Mouse (Mus musculus) C2C12 (cell line): ENCODE results near the gene Itih4. TPM values are rescaled to one million over a fixed set of nuclear protein-coding genes. Genes with fewer than 3 reads are reported as not detected.

ENCODE experiments used
- H3K27me3 ChIP-seq: one replicate; pipeline ENCODE4 v1.6.1; 2011; ENCODE audit not compliant: control insufficient read depth, insufficient read depth, insufficient read length
- H3K36me3 ChIP-seq: one replicate; pipeline ENCODE4 v1.6.1; 2011; ENCODE audit not compliant: control insufficient read depth, insufficient read depth
- H3K4me3 ChIP-seq: one replicate; pipeline ENCODE4 v1.5.1; 2011; ENCODE audit warnings: mild to moderate bottlenecking, control low read depth; ENCODE audit not compliant: poor library complexity, insufficient read depth, severe bottlenecking
- H3K79me2 ChIP-seq: one replicate; pipeline ENCODE4 v1.6.1; 2011; ENCODE audit not compliant: control insufficient read depth, insufficient read depth
- H3K79me3 ChIP-seq: one replicate; pipeline ENCODE4 v1.6.1; 2011; ENCODE audit warnings: low read depth, control low read depth
- H3ac ChIP-seq: one replicate; pipeline ENCODE3; 2011; ENCODE audit warnings: low read depth; ENCODE audit not compliant: control insufficient read depth, insufficient read length
- CEBPB ChIP-seq: IDR thresholded peaks from one replicate; pipeline ENCODE4 v1.6.1; 2011; ENCODE audit warnings: low read depth, mild to moderate bottlenecking, control low read depth, moderate library complexity
- CTCF ChIP-seq: IDR thresholded peaks from one replicate; pipeline ENCODE4 v1.5.1; 2011; ENCODE audit not compliant: control insufficient read depth, insufficient read depth, insufficient read length
- FOSL1 ChIP-seq: IDR thresholded peaks from one replicate; pipeline ENCODE4 v1.8.0; 2011; ENCODE audit warnings: mild to moderate bottlenecking, low read length; ENCODE audit not compliant: poor library complexity, insufficient read depth, severe bottlenecking
- MAX ChIP-seq: IDR thresholded peaks from one replicate; pipeline ENCODE4 v1.6.1; 2011; ENCODE audit warnings: mild to moderate bottlenecking, control low read depth
- MYOD1 ChIP-seq: IDR thresholded peaks from one replicate; pipeline ENCODE4 v1.6.1; 2011; ENCODE audit warnings: low read depth; ENCODE audit not compliant: control insufficient read depth, insufficient read length
- MYOG ChIP-seq: IDR thresholded peaks from one replicate; pipeline ENCODE4 v1.6.1; 2011; ENCODE audit not compliant: control insufficient read depth, insufficient read length; ENCODE audit errors: extremely low read depth
- USF1 ChIP-seq: IDR thresholded peaks from one replicate; pipeline ENCODE4 v1.6.1; 2011; ENCODE audit warnings: low read depth, mild to moderate bottlenecking, control low read depth, moderate library complexity
- polyA plus RNA-seq: library from polyadenylated mRNA; unstranded; fragments of >200 nt; fragmentation: generic; extraction: Trizol; gene quantifications from one replicate; pipeline ENCODE4 v1.2.1, GENCODE M21; 2012; ENCODE audit warnings: missing spikeins

Itih4 gene
- polyA plus RNA-seq, 1 experiment: 0.11 TPM

GRCm38 (mm10) chr14:30856885-30857507 lies 29.3 kb upstream of the Itih4 start:
- Histone ChIP-seq H3K27me3 (no peaks in the 10 kb centered on the region), H3ac (no peak overlapping the region), H3K36me3 (no peaks in the 10 kb centered on the region), H3K79me2 (no peaks in the 10 kb centered on the region), H3K4me3 (no peak overlapping the region), H3K79me3 (no peaks in the 10 kb centered on the region)
- TF ChIP-seq FOSL1 (no peak), CEBPB (no peak)

DNA sequence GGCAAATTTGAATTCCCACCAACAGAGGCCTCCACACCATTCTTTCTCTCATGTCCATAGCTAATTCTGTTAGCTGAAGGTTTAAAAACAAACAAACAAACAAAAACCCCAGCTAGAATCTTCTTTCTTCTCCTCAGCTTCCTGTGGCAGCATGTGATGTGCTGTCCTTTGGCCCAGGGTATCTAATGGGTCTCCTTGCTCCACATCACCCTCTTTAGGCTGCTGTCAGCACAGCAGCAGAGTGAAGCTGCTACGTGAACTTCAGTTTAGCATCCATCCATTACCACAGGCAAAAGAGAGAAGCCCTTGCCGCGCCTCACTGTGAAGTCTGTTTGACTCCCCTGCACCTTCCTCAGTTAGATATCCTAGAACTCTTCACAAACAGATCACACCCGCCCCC lies 28.3 kb upstream of the Itih4 start:
- H3K79me3 ChIP-seq: no peaks in the 10 kb centered on the region
- TF ChIP-seq CTCF (no peak), MYOD1 (no peak), MYOG (no peak), CEBPB (no peak)
- H3K27me3 ChIP-seq: no peaks in the 10 kb centered on the region
- H3K79me2 ChIP-seq: no peaks in the 10 kb centered on the region
- H3ac ChIP-seq: no peak overlapping the region
- H3K36me3 ChIP-seq: no peaks in the 10 kb centered on the region
- no peak overlapping the region for H3K4me3 ChIP-seq

GRCm38 (mm10) chr14:30861421-30862125 lies 24.7 kb upstream of the Itih4 start:
- TF ChIP-seq MYOD1 (no peak), CEBPB (peak; percentile 14)

DNA sequence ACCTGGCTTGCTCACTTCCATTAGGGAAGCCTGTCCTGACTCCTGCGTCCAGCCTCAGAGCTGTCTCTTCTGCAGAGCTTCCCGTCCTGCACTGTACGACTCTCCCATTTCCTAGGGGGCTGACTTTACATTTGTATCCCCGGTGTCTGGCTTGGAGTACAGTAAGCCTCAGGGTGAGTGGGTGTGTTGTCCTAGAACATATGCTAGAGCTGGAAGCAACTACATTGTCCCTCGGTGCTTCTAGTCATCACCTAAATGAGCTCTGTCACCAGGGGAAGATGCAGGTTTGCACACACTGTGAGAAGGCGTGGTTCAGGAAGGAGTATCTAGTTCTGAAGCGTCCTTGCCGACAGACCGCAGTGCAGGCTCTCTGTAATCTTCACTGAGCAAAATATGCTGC lies 23.9 kb upstream of the Itih4 start:
- Histone ChIP-seq H3K79me3 (no peaks in the 10 kb centered on the region), H3K4me3 (no peak overlapping the region), H3K36me3 (peaks cover 21% of the 10 kb centered on the region), H3ac (no peak overlapping the region), H3K27me3 (no peaks in the 10 kb centered on the region), H3K79me2 (no peaks in the 10 kb centered on the region)
- TF ChIP-seq CTCF (no peak), MYOD1 (no peak), FOSL1 (no peak), CEBPB (no peak), MYOG (no peak), MAX (no peak), USF1 (no peak)

More at GRCm38 (mm10) chr14:30861421-30862125, 24.7 kb upstream of the Itih4 start:
- Histone ChIP-seq H3K36me3 (peaks cover 19% of the 10 kb centered on the region), H3K27me3 (no peaks in the 10 kb centered on the region), H3ac (no peak overlapping the region), H3K79me2 (no peaks in the 10 kb centered on the region), H3K4me3 (no peak overlapping the region), H3K79me3 (no peaks in the 10 kb centered on the region)

- H3ac ChIP-seq: no peak overlapping the region
- no peaks in the 10 kb centered on the region for H3K79me2 ChIP-seq
- no peak for TF ChIP-seq USF1
- peak; percentile 9 for TF ChIP-seq CTCF
- H3K27me3 ChIP-seq: no peaks in the 10 kb centered on the region
- H3K79me3 ChIP-seq: no peaks in the 10 kb centered on the region
- H3K36me3 ChIP-seq: peaks cover 21% of the 10 kb centered on the region
- no peak overlapping the region for H3K4me3 ChIP-seq
Observed at GRCm38 (mm10) chr14:30865311-30865710, 21.0 kb upstream of the Itih4 start.

- Histone ChIP-seq H3ac (no peak overlapping the region), H3K36me3 (peaks cover 21% of the 10 kb centered on the region), H3K27me3 (no peaks in the 10 kb centered on the region), H3K4me3 (no peak overlapping the region), H3K79me3 (no peaks in the 10 kb centered on the region), H3K79me2 (no peaks in the 10 kb centered on the region)
- no peak for TF ChIP-seq MYOD1
- peak; percentile 71 for TF ChIP-seq CTCF
Observed at GRCm38 (mm10) chr14:30867042-30867441, 19.2 kb upstream of the Itih4 start.

DNA sequence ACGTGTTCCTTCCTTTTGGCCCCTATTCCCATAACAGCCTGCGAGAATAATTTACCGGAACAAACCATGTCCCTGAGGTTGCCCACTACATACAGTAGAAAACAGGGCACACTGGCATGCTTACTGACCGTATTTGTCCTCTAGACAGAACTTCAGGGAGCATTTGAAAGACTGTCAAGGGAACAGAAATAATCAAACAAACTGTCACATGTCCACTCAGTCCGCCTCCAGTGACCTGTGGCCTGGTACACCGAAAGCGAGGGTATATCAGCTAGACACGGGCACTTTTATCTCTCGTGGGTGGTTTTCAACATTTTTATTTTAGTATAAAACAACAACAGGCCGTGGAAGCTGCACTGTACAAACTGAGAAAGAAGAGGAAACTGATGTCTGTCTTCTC lies 17.4 kb upstream of the Itih4 start:
- Histone ChIP-seq H3K36me3 (peaks cover 21% of the 10 kb centered on the region), H3K27me3 (no peaks in the 10 kb centered on the region), H3ac (no peak overlapping the region), H3K79me2 (no peaks in the 10 kb centered on the region), H3K4me3 (no peak overlapping the region), H3K79me3 (no peaks in the 10 kb centered on the region)
- TF ChIP-seq MYOG (no peak), USF1 (no peak), MAX (no peak), FOSL1 (no peak), MYOD1 (no peak), CTCF (no peak), CEBPB (no peak)
